Mouse (Mus musculus) kidney, embryonic 14.5 days (tissue): ENCODE measurements around the gene Adad2. TPM values are rescaled to one million over a fixed set of nuclear protein-coding genes. Genes with fewer than 3 reads are reported as not detected.
A peak's percentile ranks its signal among the peaks of the same experiment; 100 is the strongest.

Source experiments
- ATAC-seq: fragments of 200-750 bp; cut with Nextera tagmentation; 2 replicates; pipeline ENCODE4 v1.8.0; 2017; ENCODE audit warnings: moderate number of reproducible peaks, mild to moderate bottlenecking, moderate TSS enrichment, moderate library complexity; ENCODE audit not compliant: low FRiP score, low TSS enrichment
- H3K27ac ChIP-seq: fragments of 300-500 bp; sonication (generic); 2 replicates; pipeline ENCODE4 v1.5.1; 2014; ENCODE audit warnings: low read depth, mild to moderate bottlenecking, low read length, moderate library complexity, mixed read lengths
- H3K27me3 ChIP-seq: fragments of 300-500 bp; sonication (generic); 2 replicates; pipeline ENCODE4 v1.6.1; 2014; ENCODE audit warnings: mild to moderate bottlenecking, low read length; ENCODE audit not compliant: control insufficient read depth, insufficient read depth
- H3K36me3 ChIP-seq: fragments of 300-500 bp; sonication (generic); 2 replicates; pipeline ENCODE4 v1.6.1; 2014; ENCODE audit warnings: low read length, mixed read lengths; ENCODE audit not compliant: control insufficient read depth, insufficient read depth
- H3K4me1 ChIP-seq: fragments of 300-500 bp; sonication (generic); 2 replicates; pipeline ENCODE4 v1.6.1; 2014; ENCODE audit warnings: low read length, mixed read lengths; ENCODE audit not compliant: control insufficient read depth, insufficient read depth
- H3K4me2 ChIP-seq: fragments of 300-500 bp; sonication (generic); replicated peaks from 2 replicates; pipeline ENCODE4 v1.6.1; 2014; ENCODE audit warnings: low read depth, mild to moderate bottlenecking, low read length
- H3K4me3 ChIP-seq: fragments of 300-500 bp; sonication (generic); 2 replicates; pipeline ENCODE4 v1.5.1; 2014; ENCODE audit warnings: mild to moderate bottlenecking, low read length
- H3K9ac ChIP-seq: fragments of 300-500 bp; sonication (generic); 2 replicates; pipeline ENCODE4 v1.6.1; 2014; ENCODE audit warnings: low read depth, mild to moderate bottlenecking, low read length, moderate library complexity
- H3K9me3 ChIP-seq: fragments of 300-500 bp; sonication (generic); 2 replicates; pipeline ENCODE4 v1.6.1; 2016; ENCODE audit warnings: low read length; ENCODE audit not compliant: control insufficient read depth
- WGBS: fragments of 180-500 bp; shearing (Covaris S2); extraction: QIAGEN DNeasy Blood & Tissue Kit; methylation state at CpG from one replicate; pipeline ENCODE4 v1.1.7; 2014; 5-methylcytosine and 5-hydroxymethylcytosine counted together
- polyA plus RNA-seq: library from polyadenylated mRNA; unstranded; fragments of >200 nt; fragmentation: Nextera tagmentation; extraction: Ambion mirVana; gene quantifications from 2 replicates; pipeline ENCODE4 v1.2.1, GENCODE M21; 2014

Adad2 gene
- polyA plus RNA-seq, 1 experiment from 2014 or later = not detected

DNA sequence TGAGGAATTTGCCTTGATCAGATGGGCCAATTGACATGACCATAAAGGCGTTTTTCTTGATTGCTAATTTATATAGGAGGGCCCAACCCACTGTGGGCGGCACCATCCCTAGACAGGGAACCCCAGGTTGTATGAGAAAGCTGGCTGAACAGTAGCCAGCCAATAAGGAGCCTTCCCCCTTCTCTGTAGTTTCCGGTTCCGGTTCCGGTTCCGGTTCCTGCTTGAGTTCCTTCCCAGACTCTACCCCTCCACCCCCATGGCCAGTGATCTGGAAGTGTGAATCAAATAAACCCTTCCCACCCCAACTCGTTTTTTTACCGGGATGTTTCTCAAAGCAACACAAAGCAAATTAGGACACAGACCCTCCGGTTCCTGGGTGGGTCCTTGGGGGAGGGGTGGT lies 19.7 kb downstream of the Adad2 start:
- Histone ChIP-seq H3K4me2 (no peak overlapping the region), H3K36me3 (no peaks in the 10 kb centered on the region), H3K27ac (no peak overlapping the region), H3K9ac (no peak overlapping the region), H3K4me3 (no peak overlapping the region), H3K4me1 (peaks cover 6% of the 10 kb centered on the region; the same call in 1 of the 2 replicates), H3K27me3 (peaks cover 22% of the 10 kb centered on the region; the same call in 1 of the 2 replicates), H3K9me3 (no peaks in the 10 kb centered on the region)
- no peak for ATAC-seq
- 81% methylated on average over 9 of the region's 9 CpGs for WGBS

DNA sequence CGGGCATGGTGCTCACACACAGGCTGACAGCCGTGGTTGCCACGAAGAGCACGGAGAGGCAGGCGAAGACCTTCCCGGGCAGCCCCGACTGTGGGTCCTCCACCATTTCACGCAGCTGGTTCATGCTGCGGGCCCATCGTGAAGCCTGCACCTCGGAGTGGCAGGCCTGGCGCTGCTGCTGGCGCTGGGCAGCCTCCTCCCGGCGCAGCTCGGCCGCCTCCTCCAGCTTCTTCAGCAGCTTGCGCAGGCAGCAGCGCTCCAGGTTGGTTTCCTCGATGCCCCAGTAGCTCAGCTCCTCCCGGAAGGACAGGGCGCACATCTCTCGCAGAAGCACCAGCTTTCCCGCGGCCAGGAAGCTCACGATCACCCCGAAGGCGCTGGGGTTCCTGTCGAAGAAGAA lies 20.4 kb downstream of the Adad2 start:
- H3K27me3 ChIP-seq = peaks cover 22% of the 10 kb centered on the region; the same call in 1 of the 2 replicates
- ATAC-seq = no peak
- H3K4me3 ChIP-seq = no peak overlapping the region
- H3K9ac ChIP-seq = no peak overlapping the region
- WGBS = 60% methylated on average over 29 of the region's 29 CpGs
- H3K4me1 ChIP-seq = peaks cover 6% of the 10 kb centered on the region; the same call in 1 of the 2 replicates
- no peaks in the 10 kb centered on the region for H3K36me3 ChIP-seq
- H3K4me2 ChIP-seq = no peak overlapping the region
- H3K9me3 ChIP-seq = no peaks in the 10 kb centered on the region
- H3K27ac ChIP-seq = no peak overlapping the region

GRCm38 (mm10) chr8:119634616-119635336 lies 22.2 kb downstream of the Adad2 start:
- Histone ChIP-seq H3K9me3 (no peaks in the 10 kb centered on the region), H3K9ac (no peak overlapping the region), H3K4me1 (peaks cover 6% of the 10 kb centered on the region; the same call in 1 of the 2 replicates), H3K27ac (0 out of 2 replicates have a peak overlapping the region, but pooled peaks have one; percentile 37), H3K4me3 (no peak overlapping the region), H3K4me2 (no peak overlapping the region), H3K27me3 (peaks cover 22% of the 10 kb centered on the region; the same call in 1 of the 2 replicates), H3K36me3 (no peaks in the 10 kb centered on the region)
- 13% methylated on average over 14 of the region's 14 CpGs for WGBS
- no peak for ATAC-seq

- Histone ChIP-seq H3K4me2 (no peak within 1 kb of the TSS), H3K4me3 (no peak within 1 kb of the TSS), H3K27me3 (peaks cover 22% of the 10 kb centered on the region; the same call in 1 of the 2 replicates)
Observed at GRCm38 (mm10) chr8:119635378-119635777, 22.8 kb downstream of the Adad2 start, which contains the start of gene Kcng4. Gene Kcng4 (minus strand): TSS chr8:119635680.

GRCm38 (mm10) chr8:119635958-119636357 lies 23.4 kb downstream of the Adad2 start:
- Histone ChIP-seq H3K27ac (no peak overlapping the region), H3K4me2 (no peak overlapping the region), H3K9ac (0 out of 2 replicates have a peak overlapping the region, but pooled peaks have one; percentile 7), H3K9me3 (no peaks in the 10 kb centered on the region), H3K4me1 (peaks cover 6% of the 10 kb centered on the region; the same call in 1 of the 2 replicates), H3K36me3 (no peaks in the 10 kb centered on the region), H3K4me3 (no peak overlapping the region), H3K27me3 (peaks cover 22% of the 10 kb centered on the region; the same call in 1 of the 2 replicates)
- 63% methylated on average over 2 of the region's 2 CpGs for WGBS
- ATAC-seq = no peak

More at GRCm38 (mm10) chr8:119635378-119635777, 22.8 kb downstream of the Adad2 start, which contains the start of gene Kcng4:
- no peaks in the 10 kb centered on the region for H3K9me3 ChIP-seq
- WGBS = 23% methylated on average over 6 of the region's 6 CpGs
- 0 out of 2 replicates have a peak within 1 kb of the TSS, but pooled peaks have one; percentile 37 for H3K27ac ChIP-seq
- no peaks in the 10 kb centered on the region for H3K36me3 ChIP-seq
- H3K4me1 ChIP-seq = peaks cover 6% of the 10 kb centered on the region; the same call in 1 of the 2 replicates
- 0 out of 2 replicates have a peak within 1 kb of the TSS, but pooled peaks have one; percentile 7 for H3K9ac ChIP-seq
- peak; percentile 20; the same call in 1 of the 2 replicates for ATAC-seq

DNA sequence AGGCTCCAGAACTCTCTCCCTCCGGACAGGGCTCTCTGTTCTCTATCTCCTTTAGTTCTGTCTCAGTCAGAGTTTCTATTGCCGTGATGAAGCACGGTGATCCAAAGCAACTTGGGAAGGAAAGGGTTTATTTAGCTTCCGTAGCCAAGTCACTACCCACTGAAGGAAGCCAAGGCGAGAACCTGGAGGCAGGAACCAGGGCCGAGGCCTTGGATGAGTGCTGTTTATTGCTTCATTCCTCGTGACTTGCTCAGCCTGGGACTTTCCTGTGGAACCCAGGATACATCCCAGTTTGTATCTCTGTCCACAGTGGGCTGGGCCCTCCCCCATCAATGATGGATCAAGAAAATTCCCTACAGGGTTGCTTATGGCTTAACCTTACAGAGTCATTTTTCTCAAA lies 24.2 kb downstream of the Adad2 start:
- Histone ChIP-seq H3K9ac (no peak overlapping the region), H3K36me3 (no peaks in the 10 kb centered on the region), H3K4me1 (peaks cover 6% of the 10 kb centered on the region; the same call in 1 of the 2 replicates), H3K9me3 (no peaks in the 10 kb centered on the region), H3K27ac (no peak overlapping the region), H3K4me2 (no peak overlapping the region), H3K27me3 (peaks cover 22% of the 10 kb centered on the region; the same call in 1 of the 2 replicates), H3K4me3 (no peak overlapping the region)
- WGBS = 56% methylated on average over 7 of the region's 7 CpGs
- ATAC-seq = no peak

GRCm38 (mm10) chr8:119637381-119637780 lies 24.8 kb downstream of the Adad2 start:
- H3K27ac ChIP-seq = no peak overlapping the region
- ATAC-seq = no peak
- peaks cover 6% of the 10 kb centered on the region; the same call in 1 of the 2 replicates for H3K4me1 ChIP-seq
- H3K9ac ChIP-seq = no peak overlapping the region
- no peaks in the 10 kb centered on the region for H3K36me3 ChIP-seq
- WGBS = 79% methylated on average over 4 of the region's 4 CpGs
- no peak overlapping the region for H3K4me2 ChIP-seq
- peaks cover 22% of the 10 kb centered on the region; the same call in 1 of the 2 replicates for H3K27me3 ChIP-seq
- no peaks in the 10 kb centered on the region for H3K9me3 ChIP-seq
- no peak overlapping the region for H3K4me3 ChIP-seq

DNA sequence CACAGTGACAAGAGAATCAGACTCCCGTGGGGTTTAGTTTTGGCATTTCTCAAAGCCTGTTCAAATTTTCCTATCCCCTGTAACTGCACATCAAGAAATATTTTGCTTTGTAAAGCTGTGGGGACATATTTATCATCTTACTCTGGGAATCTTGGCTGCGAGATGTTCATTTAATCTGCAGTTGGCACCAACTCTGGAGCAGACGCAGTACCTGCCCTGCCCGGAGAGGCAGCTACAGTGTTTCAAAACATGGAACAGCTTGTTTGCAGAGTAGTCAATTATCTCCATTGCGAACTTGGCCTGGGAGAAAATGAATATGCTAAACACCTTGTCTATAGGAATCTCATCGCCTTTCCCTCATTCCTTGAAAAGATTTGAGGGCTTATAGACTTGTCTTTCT lies 25.7 kb downstream of the Adad2 start:
- Histone ChIP-seq H3K27me3 (peaks cover 17% of the 10 kb centered on the region; the same call in 1 of the 2 replicates), H3K9me3 (no peaks in the 10 kb centered on the region), H3K4me2 (no peak overlapping the region), H3K9ac (no peak overlapping the region), H3K4me1 (peaks cover 6% of the 10 kb centered on the region; the same call in 1 of the 2 replicates), H3K4me3 (no peak overlapping the region), H3K27ac (no peak overlapping the region), H3K36me3 (no peaks in the 10 kb centered on the region)
- 84% methylated on average over 6 of the region's 6 CpGs for WGBS
- ATAC-seq = no peak

GRCm38 (mm10) chr8:119639798-119640197 lies 27.3 kb downstream of the Adad2 start:
- Histone ChIP-seq H3K27me3 (peaks cover 5% of the 10 kb centered on the region; the same call in 1 of the 2 replicates), H3K4me2 (no peak overlapping the region), H3K27ac (no peak overlapping the region), H3K9ac (no peak overlapping the region), H3K9me3 (no peaks in the 10 kb centered on the region), H3K4me1 (peaks cover 1% of the 10 kb centered on the region; the same call in 1 of the 2 replicates), H3K36me3 (no peaks in the 10 kb centered on the region), H3K4me3 (no peak overlapping the region)
- 28% methylated on average over 7 of the region's 7 CpGs for WGBS
- no peak for ATAC-seq
